Mouse (Mus musculus) intestine, postnatal 0 days (tissue): ENCODE measurements around the gene Tiam1. TPM values are rescaled to one million over a fixed set of nuclear protein-coding genes. Genes with fewer than 3 reads are reported as not detected.
"Not testable (repeated sequence)": the region's sequence is repeated elsewhere in the genome, so short reads cannot be mapped to it uniquely, and the experiment has no call there.

ENCODE experiments used
- ATAC-seq: fragments of 200-750 bp; cut with Nextera tagmentation; 2 replicates; pipeline ENCODE4 v1.8.0; 2017; ENCODE audit warnings: mild to moderate bottlenecking, moderate TSS enrichment, moderate library complexity
- H3K27ac ChIP-seq: fragments of 300-500 bp; sonication (generic); 2 replicates; pipeline ENCODE4 v1.5.1; 2014; ENCODE audit warnings: mild to moderate bottlenecking, low read depth, low read length, moderate library complexity
- H3K27me3 ChIP-seq: fragments of 300-500 bp; sonication (generic); replicated peaks from 2 replicates; pipeline ENCODE4 v1.6.1; 2014; ENCODE audit warnings: low read length, mixed read lengths; ENCODE audit not compliant: control insufficient read depth, insufficient read depth
- H3K36me3 ChIP-seq: fragments of 300-500 bp; sonication (generic); 2 replicates; pipeline ENCODE4 v1.6.1; 2014; ENCODE audit warnings: mild to moderate bottlenecking, moderate library complexity; ENCODE audit not compliant: control insufficient read depth, insufficient read depth
- H3K4me1 ChIP-seq: fragments of 300-500 bp; sonication (generic); replicated peaks from 2 replicates; pipeline ENCODE4 v1.6.1; 2014; ENCODE audit warnings: antibody characterized with exemption, low read length, mixed read lengths; ENCODE audit not compliant: control insufficient read depth, insufficient read depth
- H3K4me2 ChIP-seq: fragments of 300-500 bp; sonication (generic); replicated peaks from 2 replicates; pipeline ENCODE4 v1.6.1; 2014; ENCODE audit warnings: low read depth, mild to moderate bottlenecking, moderate library complexity
- H3K4me3 ChIP-seq: fragments of 300-500 bp; sonication (generic); 2 replicates; pipeline ENCODE4 v1.5.1; 2014; ENCODE audit warnings: low read depth, low read length
- H3K9ac ChIP-seq: fragments of 300-500 bp; sonication (generic); 2 replicates; pipeline ENCODE4 v1.6.1; 2014; ENCODE audit warnings: mild to moderate bottlenecking, low read depth, low read length
- H3K9me3 ChIP-seq: fragments of 300-500 bp; sonication (generic); 2 replicates; pipeline ENCODE4 v1.6.1; 2016; ENCODE audit warnings: mixed run types; ENCODE audit not compliant: control insufficient read depth
- CTCF ChIP-seq: sonication (generic); IDR thresholded peaks from 2 replicates; pipeline ENCODE4 v1.5.1; 2016; ENCODE audit warnings: low read depth, mild to moderate bottlenecking, control low read depth, antibody characterized with exemption, moderate library complexity
- WGBS: fragments of 180-500 bp; shearing (Covaris S2); extraction: QIAGEN DNeasy Blood & Tissue Kit; methylation state at CpG from one replicate; pipeline ENCODE4 v1.1.7; 2014; 5-methylcytosine and 5-hydroxymethylcytosine counted together
- polyA plus RNA-seq: library from polyadenylated mRNA; unstranded; fragments of >200 nt; fragmentation: Nextera tagmentation; extraction: Ambion mirVana; gene quantifications from 2 replicates; pipeline ENCODE4 v1.2.1, GENCODE M21; 2015

The Tiam1 gene
- polyA plus RNA-seq, 1 experiment from 2014 or later: 3.3 TPM

DNA sequence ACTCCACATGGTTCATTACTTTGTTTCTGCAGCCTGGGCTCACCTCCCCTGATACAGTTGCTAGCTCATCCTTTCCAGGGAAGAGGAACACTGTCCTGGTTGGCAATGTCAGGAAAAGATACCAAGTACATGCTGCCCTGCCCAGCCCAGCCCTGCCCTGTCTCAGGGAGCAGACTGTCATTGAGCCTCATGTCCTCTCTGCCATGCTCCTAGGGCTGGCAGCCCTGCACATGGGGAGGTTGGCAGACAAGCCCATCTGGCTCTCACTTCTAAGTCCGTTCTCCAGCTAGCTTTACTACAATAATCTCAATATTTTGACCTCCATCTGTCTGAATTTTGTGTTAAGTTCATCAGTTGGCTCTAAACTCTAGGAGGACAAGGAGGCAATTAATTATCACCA lies 62.4 kb downstream of the Tiam1 start:
- Histone ChIP-seq H3K4me2 (no peak overlapping the region), H3K27me3 (no peaks in the 10 kb centered on the region), H3K4me3 (no peak overlapping the region), H3K4me1 (no peaks in the 10 kb centered on the region), H3K9me3 (no peaks in the 10 kb centered on the region), H3K27ac (no peak overlapping the region), H3K36me3 (no peaks in the 10 kb centered on the region), H3K9ac (no peak overlapping the region)
- TF ChIP-seq CTCF: no peak
- WGBS: 85% methylated on average over 1 of the region's 1 CpGs
- no peak for ATAC-seq

GRCm38 (mm10) chr16:90078806-90079381 lies 64.7 kb downstream of the Tiam1 start:
- no peaks in the 10 kb centered on the region for H3K27me3 ChIP-seq
- H3K36me3 ChIP-seq: no peaks in the 10 kb centered on the region
- H3K4me3 ChIP-seq: no peak overlapping the region
- H3K9me3 ChIP-seq: no peaks in the 10 kb centered on the region
- no peak overlapping the region for H3K9ac ChIP-seq
- no peak overlapping the region for H3K4me2 ChIP-seq
- no peak for ATAC-seq
- H3K27ac ChIP-seq: no peak overlapping the region
- no peaks in the 10 kb centered on the region for H3K4me1 ChIP-seq
- TF ChIP-seq CTCF: no peak
- 90% methylated on average over 11 of the region's 11 CpGs for WGBS

GRCm38 (mm10) chr16:90073510-90073909 lies 70.1 kb downstream of the Tiam1 start:
- Histone ChIP-seq H3K9me3 (no peaks in the 10 kb centered on the region), H3K36me3 (no peaks in the 10 kb centered on the region), H3K4me3 (no peak overlapping the region), H3K27me3 (no peaks in the 10 kb centered on the region), H3K4me1 (0 out of 2 replicates have a peak, but pooled peaks cover 7% of the 10 kb centered on the region), H3K9ac (no peak overlapping the region), H3K27ac (no peak overlapping the region), H3K4me2 (0 out of 2 replicates have a peak overlapping the region, but pooled peaks have one; percentile 50)
- 25% methylated on average over 7 of the region's 7 CpGs for WGBS
- no peak for TF ChIP-seq CTCF
- ATAC-seq: no peak

- TF ChIP-seq CTCF: no peak
- Histone ChIP-seq H3K4me3 (0 out of 2 replicates have a peak overlapping the region, but pooled peaks have one; percentile 12), H3K27ac (no peak overlapping the region), H3K36me3 (no peaks in the 10 kb centered on the region), H3K9me3 (no peaks in the 10 kb centered on the region), H3K9ac (no peak overlapping the region), H3K4me1 (0 out of 2 replicates have a peak, but pooled peaks cover 7% of the 10 kb centered on the region), H3K4me2 (peak overlapping the region; percentile 50), H3K27me3 (no peaks in the 10 kb centered on the region)
- 21% methylated on average over 15 of the region's 15 CpGs for WGBS
- 0 out of 2 replicates have a peak, but pooled peaks have one; percentile 27 for ATAC-seq
Measured at GRCm38 (mm10) chr16:90072651-90073050, 70.9 kb downstream of the Tiam1 start.

- H3K4me3 ChIP-seq, H3K9ac ChIP-seq, H3K4me1 ChIP-seq, H3K27me3 ChIP-seq, H3K4me2 ChIP-seq, H3K36me3 ChIP-seq, H3K9me3 ChIP-seq, H3K27ac ChIP-seq: not testable (repeated sequence)
- ATAC-seq: peak; percentile 42; the same call in 1 of the 2 replicates
Measured at GRCm38 (mm10) chr16:90071125-90071524, 72.4 kb downstream of the Tiam1 start.

DNA sequence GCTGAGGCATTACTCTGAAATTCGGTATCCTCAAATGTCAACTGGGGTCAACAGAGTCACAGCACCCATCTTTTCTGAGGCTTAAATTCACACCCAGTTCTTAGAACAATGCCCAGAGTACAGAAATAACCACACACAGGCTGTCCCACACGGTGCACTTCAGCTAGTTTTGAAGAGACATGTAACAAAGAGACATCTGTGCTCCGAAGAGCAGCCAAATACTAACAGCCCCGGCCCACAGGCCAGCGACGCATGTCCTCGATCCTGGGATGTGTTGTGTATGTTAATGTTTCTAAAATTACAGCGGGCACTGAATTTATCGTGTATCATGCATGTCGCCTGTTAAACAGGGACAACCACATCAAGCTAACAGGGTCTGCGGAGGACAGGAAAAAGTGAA lies 73.5 kb downstream of the Tiam1 start:
- TF ChIP-seq CTCF: no peak
- ATAC-seq: no peak
- no peak overlapping the region for H3K4me2 ChIP-seq

More for the DNA sequence above, 73.5 kb downstream of the Tiam1 start:
- WGBS: 83% methylated on average over 11 of the region's 11 CpGs
- Histone ChIP-seq H3K4me1 (0 out of 2 replicates have a peak, but pooled peaks cover 7% of the 10 kb centered on the region), H3K4me3 (no peak overlapping the region), H3K9ac (no peak overlapping the region), H3K9me3 (no peaks in the 10 kb centered on the region), H3K36me3 (no peaks in the 10 kb centered on the region), H3K27me3 (no peaks in the 10 kb centered on the region), H3K27ac (no peak overlapping the region)
